Mouse (Mus musculus) ES-Bruce4 (cell line): ENCODE measurements at regions not wholly inside any gene's neighbourhood (a gene's known extent, or its start where the extent isn't known, plus 50 kb on each side); places are given as distances from the start of the nearest gene placed in this dataset.

Experiments used
- H3K27ac ChIP-seq: 2 replicates; pipeline ENCODE4 v1.5.1; 2012; ENCODE audit warnings: low read length, inconsistent platforms; ENCODE audit not compliant: insufficient read depth
- H3K27me3 ChIP-seq: 2 replicates; pipeline ENCODE4 v1.6.1; 2012; ENCODE audit warnings: mild to moderate bottlenecking, low read length, inconsistent platforms; ENCODE audit not compliant: control insufficient read depth, poor library complexity, insufficient read depth, severe bottlenecking
- H3K36me3 ChIP-seq: 2 replicates; pipeline ENCODE4 v1.6.1; 2012; ENCODE audit warnings: inconsistent platforms, mild to moderate bottlenecking, low read length, moderate library complexity; ENCODE audit not compliant: control insufficient read depth, poor library complexity, insufficient read depth, severe bottlenecking
- H3K4me1 ChIP-seq: one replicate; pipeline ENCODE4 v1.8.1; 2011; ENCODE audit warnings: low read length; ENCODE audit not compliant: control insufficient read depth, insufficient read depth
- H3K4me3 ChIP-seq: 2 replicates; pipeline ENCODE4 v1.5.1; 2011; ENCODE audit warnings: low read depth, mild to moderate bottlenecking, low read length
- H3K9ac ChIP-seq: 2 replicates; pipeline ENCODE4 v1.6.1; 2012; ENCODE audit warnings: low read depth, mild to moderate bottlenecking, inconsistent platforms; ENCODE audit not compliant: poor library complexity, severe bottlenecking
- H3K9me3 ChIP-seq: replicated peaks from 2 replicates; pipeline ENCODE4 v1.6.1; 2012; ENCODE audit warnings: mild to moderate bottlenecking, low read length, inconsistent platforms; ENCODE audit not compliant: control insufficient read depth, poor library complexity, insufficient read depth, severe bottlenecking
- CTCF ChIP-seq: IDR thresholded peaks from one replicate; pipeline ENCODE4 v1.8.1; 2011; ENCODE audit warnings: low read depth, low read length
- EP300 ChIP-seq: IDR thresholded peaks from 2 replicates; pipeline ENCODE4 v1.6.1; 2011; ENCODE audit warnings: low read depth, low read length; ENCODE audit not compliant: insufficient read depth
- POLR2A ChIP-seq: IDR thresholded peaks from one replicate; pipeline ENCODE4 v1.8.1; 2011; ENCODE audit warnings: low read length; ENCODE audit not compliant: insufficient read depth

DNA sequence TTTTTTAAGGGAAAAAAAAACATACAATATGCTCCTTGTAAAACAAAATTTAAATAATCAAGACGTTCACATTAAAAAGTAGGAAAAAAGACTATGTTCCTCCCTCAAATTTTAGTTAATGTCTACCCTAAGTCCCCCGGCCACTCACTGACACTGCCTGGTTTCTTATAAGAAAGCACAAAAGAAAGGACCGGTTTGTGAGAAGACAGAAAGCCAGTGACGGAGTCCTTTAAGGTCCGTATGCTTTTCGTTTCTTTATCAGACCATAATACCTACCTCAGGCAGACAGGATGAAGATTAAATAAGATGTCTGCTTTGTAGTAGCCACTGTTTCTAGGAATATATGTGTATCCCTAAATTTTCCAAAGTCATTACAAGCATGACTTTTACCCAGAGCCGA lies 164.3 kb downstream of the Npr3 start:
- Histone ChIP-seq H3K9me3 (no peaks in the 10 kb centered on the region), H3K27me3 (no peaks in the 10 kb centered on the region), H3K36me3 (no peaks in the 10 kb centered on the region), H3K27ac (no peak overlapping the region), H3K9ac (no peak overlapping the region), H3K4me3 (no peak overlapping the region), H3K4me1 (no peaks in the 10 kb centered on the region)
- TF ChIP-seq POLR2A, result no peak
- no peak for TF ChIP-seq EP300
- no peak for TF ChIP-seq CTCF

DNA sequence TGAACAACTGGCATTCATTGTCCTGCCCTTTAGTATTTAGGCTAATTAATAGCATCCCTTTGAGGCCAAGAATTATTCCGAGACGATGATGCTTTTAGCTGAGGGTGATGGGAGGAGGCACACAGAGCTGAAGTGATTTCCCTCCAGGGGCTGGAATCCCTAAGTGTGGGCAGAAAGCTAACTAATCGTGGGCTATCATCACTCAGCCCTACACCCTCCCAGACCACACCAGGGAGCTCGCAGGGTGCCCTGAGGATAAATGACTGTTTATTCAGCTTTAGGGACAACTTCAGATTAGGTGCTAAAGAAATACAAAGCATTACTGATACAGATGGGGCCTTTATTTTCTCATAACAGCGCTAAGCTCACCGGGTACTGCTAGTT lies 164.7 kb downstream of the Npr3 start:
- Histone ChIP-seq H3K36me3 (no peaks in the 10 kb centered on the region), H3K27me3 (no peaks in the 10 kb centered on the region), H3K4me3 (no peak overlapping the region), H3K27ac (no peak overlapping the region), H3K9me3 (no peaks in the 10 kb centered on the region), H3K9ac (no peak overlapping the region), H3K4me1 (no peaks in the 10 kb centered on the region)
- TF ChIP-seq POLR2A, result no peak

DNA sequence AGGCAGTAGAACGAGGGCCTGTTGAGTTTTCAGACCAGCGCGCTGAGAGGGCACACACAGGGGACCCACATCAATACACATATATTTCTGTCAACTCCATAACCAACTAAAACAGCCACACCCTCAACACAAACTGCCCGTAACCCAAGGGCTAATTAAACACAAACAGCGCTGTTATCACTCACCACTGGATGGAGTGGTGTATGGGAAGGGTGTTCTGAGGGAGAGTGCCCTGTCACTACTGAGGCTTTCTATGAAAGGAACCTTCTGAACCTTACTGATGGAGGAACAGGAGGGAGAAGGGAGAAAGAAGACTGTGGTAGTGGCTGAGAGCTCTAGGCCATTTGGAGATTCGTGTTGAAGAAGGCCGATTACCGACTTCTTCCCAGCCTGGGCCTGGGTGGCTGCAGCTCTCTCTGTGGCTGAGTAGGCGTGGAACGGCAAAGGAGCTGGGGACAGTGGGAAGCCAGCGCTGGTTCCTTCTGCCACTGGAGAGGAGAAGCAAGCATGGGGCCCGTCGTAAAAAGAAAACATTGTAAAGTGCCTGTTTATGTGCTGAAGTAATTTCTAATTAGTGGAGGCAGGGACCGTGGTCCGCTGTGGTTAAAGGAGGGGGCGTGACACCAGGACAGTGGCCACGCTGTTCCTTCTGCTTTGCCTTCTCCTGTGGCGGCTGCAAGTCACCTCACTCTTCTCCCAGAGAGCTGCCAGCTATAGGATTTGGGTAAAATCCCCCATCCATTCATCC lies 165.3 kb downstream of the Npr3 start:
- no peak overlapping the region for H3K4me3 ChIP-seq
- H3K27ac ChIP-seq, result no peak overlapping the region
- no peak overlapping the region for H3K9ac ChIP-seq
- no peaks in the 10 kb centered on the region for H3K9me3 ChIP-seq
- TF ChIP-seq POLR2A (no peak), CTCF (no peak), EP300 (no peak)
- H3K36me3 ChIP-seq, result no peaks in the 10 kb centered on the region
- no peaks in the 10 kb centered on the region for H3K4me1 ChIP-seq
- no peaks in the 10 kb centered on the region for H3K27me3 ChIP-seq

DNA sequence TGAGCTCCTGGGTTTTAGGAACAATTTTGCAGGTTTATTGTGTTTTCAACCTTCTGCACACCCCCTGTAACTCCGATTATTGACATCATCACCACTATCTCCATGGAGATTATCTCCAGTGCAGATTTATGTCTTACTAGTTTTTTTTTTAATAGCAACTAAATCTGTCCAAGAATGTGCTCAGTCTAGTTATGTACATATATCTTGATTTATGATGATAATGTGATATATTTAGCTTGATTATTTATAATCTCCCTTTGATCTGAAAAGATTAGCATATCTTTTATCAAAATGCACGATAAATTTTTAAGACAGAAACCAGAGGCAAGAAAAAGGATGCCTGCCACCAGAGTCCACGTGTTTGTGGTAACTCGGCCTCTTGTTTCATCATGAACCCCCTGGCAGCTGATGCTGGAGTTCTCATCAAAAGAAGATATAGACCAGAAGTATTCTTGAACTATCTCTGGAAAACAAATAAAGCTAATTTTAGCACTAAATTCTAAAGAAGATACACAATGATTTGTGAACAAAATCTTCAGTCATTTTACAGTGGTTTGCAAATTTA lies 169.6 kb downstream of the Npr3 start:
- Histone ChIP-seq H3K36me3 (no peaks in the 10 kb centered on the region), H3K4me3 (no peak overlapping the region), H3K27ac (no peak overlapping the region), H3K27me3 (no peaks in the 10 kb centered on the region), H3K9me3 (no peaks in the 10 kb centered on the region), H3K9ac (no peak overlapping the region), H3K4me1 (no peaks in the 10 kb centered on the region)
- no peak for TF ChIP-seq EP300
- no peak for TF ChIP-seq CTCF
- TF ChIP-seq POLR2A, result no peak

DNA sequence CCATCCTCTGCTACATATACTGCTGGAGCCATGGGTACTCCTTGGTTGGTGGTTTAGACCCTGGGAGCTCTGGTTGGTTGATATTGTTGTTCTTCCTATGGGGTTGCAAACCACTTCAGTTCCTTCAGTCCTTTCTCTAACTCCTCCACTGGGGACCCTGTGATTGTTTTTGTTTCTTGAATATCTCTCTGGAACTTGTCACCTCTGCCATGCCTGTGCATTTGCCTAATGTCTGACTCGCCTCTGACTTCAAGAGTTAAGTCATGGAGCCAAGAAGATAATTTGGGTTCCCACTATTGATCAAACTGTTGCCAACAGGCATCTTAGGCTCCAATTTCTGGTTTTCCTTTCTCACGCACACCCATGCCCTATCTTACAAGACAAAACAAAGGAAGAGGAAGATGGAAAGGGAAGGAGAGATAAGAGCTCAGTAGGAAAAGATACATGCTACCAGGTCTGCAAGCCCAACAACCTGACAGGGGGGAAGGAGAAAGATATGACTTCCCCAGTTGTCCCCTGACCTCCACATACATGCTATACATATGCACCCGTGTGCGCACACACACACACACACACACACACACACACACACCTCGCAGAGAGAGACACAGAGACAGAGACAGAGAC lies 172.3 kb downstream of the Npr3 start:
- Histone ChIP-seq H3K9ac (no peak overlapping the region), H3K4me3 (no peak overlapping the region), H3K36me3 (no peaks in the 10 kb centered on the region), H3K27ac (no peak overlapping the region), H3K4me1 (no peaks in the 10 kb centered on the region), H3K27me3 (no peaks in the 10 kb centered on the region), H3K9me3 (no peaks in the 10 kb centered on the region)
- TF ChIP-seq EP300, result no peak
- no peak for TF ChIP-seq CTCF
- TF ChIP-seq POLR2A, result no peak

DNA sequence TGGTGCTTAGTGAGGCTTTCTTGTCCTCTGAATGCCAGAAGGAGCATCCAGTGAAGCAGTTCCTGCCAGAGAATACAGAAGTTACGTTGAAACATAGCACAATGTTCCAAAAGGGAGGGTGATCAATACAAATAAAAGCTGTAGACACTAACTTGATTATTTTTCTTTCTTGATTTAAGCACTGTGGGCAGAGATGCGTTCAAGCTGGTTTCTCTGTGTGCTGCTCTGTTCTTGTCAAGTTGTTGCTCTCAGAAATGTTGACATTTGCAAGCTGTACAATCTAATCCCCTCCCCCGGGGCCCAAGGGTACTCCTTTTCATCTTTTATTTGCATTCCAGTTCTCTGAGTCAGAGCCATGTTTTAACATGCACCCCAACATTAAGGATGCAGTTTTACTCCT lies 177.7 kb downstream of the Npr3 start:
- Histone ChIP-seq H3K9ac (no peak overlapping the region), H3K9me3 (no peaks in the 10 kb centered on the region), H3K27me3 (no peaks in the 10 kb centered on the region), H3K4me3 (no peak overlapping the region), H3K27ac (no peak overlapping the region), H3K4me1 (no peaks in the 10 kb centered on the region), H3K36me3 (no peaks in the 10 kb centered on the region)
- TF ChIP-seq POLR2A (no peak), EP300 (no peak), CTCF (no peak)
